Mouse (Mus musculus) CH12.LX (cell line): ENCODE results near the gene Tmem181a. TPM values are rescaled to one million over a fixed set of nuclear protein-coding genes. Genes with fewer than 3 reads are reported as not detected.
"Not testable (repeated sequence)": the region's sequence is repeated elsewhere in the genome, so short reads cannot be mapped to it uniquely, and the experiment has no call there.

ENCODE experiments used
- DNase-seq: peaks from one replicate; pipeline ENCODE4 v3.0.0-alpha.2; 2013; ENCODE audit errors: extremely low read depth
- H3K27ac ChIP-seq: 2 replicates; pipeline ENCODE4 v1.5.1; 2012; ENCODE audit warnings: low read depth, mild to moderate bottlenecking, control low read depth, moderate library complexity; ENCODE audit not compliant: insufficient read depth
- H3K27me3 ChIP-seq: replicated peaks from 2 replicates; pipeline ENCODE3; 2012; ENCODE audit warnings: inconsistent platforms
- H3K36me3 ChIP-seq, 2 experiments: replicated peaks in 1 of 2; 2 replicates each; pipeline versions ENCODE3 to v1.6.1; 2012; ENCODE audit warnings: inconsistent platforms in 1 of 2, low read length in 1 of 2, mild to moderate bottlenecking in 1 of 2, mixed read lengths in 1 of 2, moderate library complexity in 1 of 2; ENCODE audit not compliant: control insufficient read depth in 1 of 2, insufficient read depth in 1 of 2
- H3K4me1 ChIP-seq, 2 experiments: 2 replicates each; pipeline ENCODE4 v1.6.1; 2012; ENCODE audit warnings: inconsistent platforms in 1 of 2, moderate library complexity in 1 of 2; ENCODE audit not compliant: insufficient read depth in 2 of 2, control insufficient read depth in 1 of 2
- H3K4me2 ChIP-seq: 2 replicates; pipeline ENCODE4 v1.6.1; 2012; ENCODE audit warnings: low read depth, mild to moderate bottlenecking, control low read depth; ENCODE audit not compliant: poor library complexity, insufficient read depth, severe bottlenecking
- H3K4me3 ChIP-seq, 3 experiments: fragments of 150-350 bp in 1 of 3; sonication (generic) in 1 of 3; replicated peaks in 1 of 3; 2 replicates each; pipeline versions ENCODE3 to v1.5.1; 2011 to 2012; ENCODE audit warnings: low read depth in 2 of 3, low read length in 2 of 3, mild to moderate bottlenecking in 2 of 3, moderate library complexity in 2 of 3, control low read depth in 1 of 3, improper control_type of control experiment in 1 of 3, inconsistent platforms in 1 of 3, mixed read lengths in 1 of 3; ENCODE audit not compliant: poor library complexity in 1 of 3
- H3K79me2 ChIP-seq: replicated peaks from 2 replicates; pipeline ENCODE4 v1.6.1; 2012; ENCODE audit warnings: mild to moderate bottlenecking, moderate library complexity; ENCODE audit not compliant: control insufficient read depth, poor library complexity, insufficient read depth, severe bottlenecking; ENCODE audit errors: extremely low read depth
- H3K9ac ChIP-seq: 2 replicates; pipeline ENCODE4 v1.6.1; 2012; ENCODE audit warnings: low read depth, mild to moderate bottlenecking, control low read depth, moderate library complexity; ENCODE audit not compliant: insufficient read depth
- H3K9me3 ChIP-seq: replicated peaks from 2 replicates; pipeline ENCODE3; 2012; ENCODE audit warnings: low read length, inconsistent platforms, mixed read lengths
- NRF1 ChIP-seq: IDR thresholded peaks from 2 replicates; pipeline ENCODE4 v1.6.1; 2014; ENCODE audit warnings: low read depth, mild to moderate bottlenecking, inconsistent platforms, low read length, improper control_type of control experiment, moderate library complexity
- POLR2A ChIP-seq: IDR thresholded peaks from 2 replicates; pipeline ENCODE4 v1.6.1; 2011; ENCODE audit warnings: low read depth, mild to moderate bottlenecking, improper control_type of control experiment, low read length
- TCF12 ChIP-seq: IDR thresholded peaks from 2 replicates; pipeline ENCODE4 v1.6.1; 2014; ENCODE audit warnings: low read depth, mild to moderate bottlenecking, inconsistent platforms, low read length, improper control_type of control experiment
- dilution Hi-C: fragments of 300-500 bp; cut with MboI; formaldehyde crosslinking; loops from 2 replicates; pipeline ENCODE4 v1.14.3; 2020; ENCODE audit warnings: low sequenced_read_pairs; ENCODE audit not compliant: extremely low pct_unique_long_range_greater_than_20kb, extremely low pct_ligation_motif_present
- in situ Hi-C: fragments of 300-500 bp; cut with MboI; formaldehyde crosslinking; loops from 3 replicates; pipeline ENCODE4 v1.14.3; 2019; ENCODE audit warnings: low sequenced_read_pairs, low pct_ligation_motif_present, low pct_unique_long_range_greater_than_20kb, mixed read lengths
- polyA plus RNA-seq: library from polyadenylated mRNA; unstranded; fragments of >175 nt; gene quantifications from 2 replicates; pipeline ENCODE4 v1.2.1, GENCODE M21; 2012; ENCODE audit warnings: low read depth; ENCODE audit not compliant: insufficient read length
- total RNA-seq, 2 experiments: library from RNA; depleted of rRNA; stranded (reverse); fragments of 300-350 nt in 1 of 2; fragments of >200 nt in 1 of 2; gene quantifications; 2 replicates each; pipeline ENCODE4 v1.2.3; 2012 to 2014

Gene Tmem181a
- total and polyA plus RNA-seq, 3 experiments, result 2.6 to 7.3 (median 5.0) TPM

GRCm38 (mm10) chr17:6317339-6317985 is 60.8 kb downstream of the Tmem181a start, which contains the start of gene Dynlt1a:
TSS of gene Dynlt1a (minus strand) at chr17:6317500.
- H3K79me2 ChIP-seq, H3K36me3 ChIP-seq, H3K27me3 ChIP-seq, H3K27ac ChIP-seq, dilution Hi-C loops, H3K9me3 ChIP-seq, in situ Hi-C loops: not testable (repeated sequence)
- DNase-seq, result peak; percentile 92
- H3K9ac ChIP-seq, result peak within 1 kb of the TSS; percentile 71
- peaks cover 4 to 11% of the 10 kb centered on the region in 2 experiments for H3K4me1 ChIP-seq
- peak within 1 kb of the TSS; percentile 35 to 90 (median 46) for H3K4me3 ChIP-seq
- peak within 1 kb of the TSS; percentile 36 for H3K4me2 ChIP-seq
- TF ChIP-seq NRF1 (peak; percentile 83), POLR2A (peak; percentile 59), TCF12 (peak; percentile 37; the same call in 1 of the 2 replicates)

- H3K79me2 ChIP-seq, DNase-seq, dilution Hi-C loops, H3K27ac ChIP-seq, H3K4me3 ChIP-seq, H3K4me1 ChIP-seq, H3K9ac ChIP-seq, H3K27me3 ChIP-seq, H3K9me3 ChIP-seq, in situ Hi-C loops, H3K36me3 ChIP-seq, H3K4me2 ChIP-seq: not testable (repeated sequence)
Observed at GRCm38 (mm10) chr17:6321081-6321777, 64.6 kb downstream of the Tmem181a start.

- DNase-seq, H3K79me2 ChIP-seq, H3K9me3 ChIP-seq, in situ Hi-C loops, H3K4me3 ChIP-seq, H3K27me3 ChIP-seq, H3K27ac ChIP-seq, H3K36me3 ChIP-seq, H3K9ac ChIP-seq, dilution Hi-C loops, H3K4me1 ChIP-seq, H3K4me2 ChIP-seq: not testable (repeated sequence)
Observed at GRCm38 (mm10) chr17:6321778-6322101, 65.1 kb downstream of the Tmem181a start.

GRCm38 (mm10) chr17:6325021-6325420 is 68.4 kb downstream of the Tmem181a start:
- dilution Hi-C loops, H3K4me3 ChIP-seq, H3K4me2 ChIP-seq, H3K4me1 ChIP-seq, H3K27me3 ChIP-seq, H3K9ac ChIP-seq, H3K79me2 ChIP-seq, H3K36me3 ChIP-seq, H3K9me3 ChIP-seq, in situ Hi-C loops, H3K27ac ChIP-seq, DNase-seq: not testable (repeated sequence)

GRCm38 (mm10) chr17:6325543-6325942 is 68.9 kb downstream of the Tmem181a start:
- H3K4me1 ChIP-seq, dilution Hi-C loops, H3K9ac ChIP-seq, H3K27me3 ChIP-seq, in situ Hi-C loops, H3K9me3 ChIP-seq, H3K4me3 ChIP-seq, DNase-seq, H3K79me2 ChIP-seq, H3K4me2 ChIP-seq, H3K36me3 ChIP-seq, H3K27ac ChIP-seq: not testable (repeated sequence)

GRCm38 (mm10) chr17:6327554-6327953 is 70.9 kb downstream of the Tmem181a start:
- H3K9me3 ChIP-seq, H3K27ac ChIP-seq, H3K4me2 ChIP-seq, H3K4me1 ChIP-seq, DNase-seq, H3K9ac ChIP-seq, H3K36me3 ChIP-seq, dilution Hi-C loops, H3K79me2 ChIP-seq, H3K4me3 ChIP-seq, H3K27me3 ChIP-seq, in situ Hi-C loops: not testable (repeated sequence)
